7 mouse cellular contexts compared by ENCODE assay signal in genomic region chr13:24416409-24416808, GRCm38 (mm10).
A peak's percentile ranks its signal among the peaks of the same experiment; 100 is the strongest.
DNase-seq lines count a peak whose midpoint lies in the region.

No protein-coding gene starts in this region.

- H3K4me3 ChIP-seq in erythroblast, embryonic 14.5 days (replicated peaks) = peak overlapping the region; percentile 7

- intact Hi-C loops in left cerebral cortex, postnatal 14 days (cut with DNase I) = no loop called here

- H3K36me3 ChIP-seq in erythroblast, embryonic 14.5 days (ENCODE audit: control insufficient read depth) = peaks cover 2% of the 10 kb centered on the region; the same call in 1 of the 2 replicates

- peaks cover 84% of the 10 kb centered on the region for H3K4me1 ChIP-seq in erythroblast, embryonic 14.5 days (ENCODE audit: control insufficient read depth)

- H3K27me3 ChIP-seq in erythroblast, embryonic 14.5 days (ENCODE audit: control insufficient read depth) = no peaks in the 10 kb centered on the region

- peak; percentile 5 for DNase-seq in right cerebral cortex, adult 18-20 months
- DNase-seq in right cerebral cortex, postnatal 25 days = no peak
- DNase-seq in adrenal gland, adult 18-20 months (ENCODE audit: low spot score in 2 of 2) = peak; percentile 26 to 57
- peak; percentile 21 to 23 for DNase-seq in left cerebral cortex, postnatal 14 days (ENCODE audit: low spot score in 2 of 2)
- DNase-seq in mesoderm, embryonic 11.5 days (ENCODE audit: low read depth, low spot score) = peak; percentile 43
- DNase-seq in thymus, postnatal 14 days = peak; percentile 87

- no peaks in the 10 kb centered on the region for H3K9me3 ChIP-seq in erythroblast, embryonic 14.5 days (ENCODE audit: control insufficient read depth, low read length)
